Mouse (Mus musculus) olfactory bulb, adult 2 months (tissue): ENCODE results near the gene Itgb4.

ENCODE experiments used
- CTCF ChIP-seq: fragments of 200-500 bp; IDR thresholded peaks from 2 replicates; pipeline ENCODE4 v1.5.1; 2012; ENCODE audit warnings: low read depth, mild to moderate bottlenecking, low read length, moderate library complexity; ENCODE audit not compliant: insufficient read depth
- POLR2A ChIP-seq: fragments of 200-500 bp; IDR thresholded peaks from 2 replicates; pipeline ENCODE4 v1.6.1; 2012; ENCODE audit warnings: mild to moderate bottlenecking, low read depth, low read length, moderate library complexity; ENCODE audit not compliant: insufficient read depth

DNA sequence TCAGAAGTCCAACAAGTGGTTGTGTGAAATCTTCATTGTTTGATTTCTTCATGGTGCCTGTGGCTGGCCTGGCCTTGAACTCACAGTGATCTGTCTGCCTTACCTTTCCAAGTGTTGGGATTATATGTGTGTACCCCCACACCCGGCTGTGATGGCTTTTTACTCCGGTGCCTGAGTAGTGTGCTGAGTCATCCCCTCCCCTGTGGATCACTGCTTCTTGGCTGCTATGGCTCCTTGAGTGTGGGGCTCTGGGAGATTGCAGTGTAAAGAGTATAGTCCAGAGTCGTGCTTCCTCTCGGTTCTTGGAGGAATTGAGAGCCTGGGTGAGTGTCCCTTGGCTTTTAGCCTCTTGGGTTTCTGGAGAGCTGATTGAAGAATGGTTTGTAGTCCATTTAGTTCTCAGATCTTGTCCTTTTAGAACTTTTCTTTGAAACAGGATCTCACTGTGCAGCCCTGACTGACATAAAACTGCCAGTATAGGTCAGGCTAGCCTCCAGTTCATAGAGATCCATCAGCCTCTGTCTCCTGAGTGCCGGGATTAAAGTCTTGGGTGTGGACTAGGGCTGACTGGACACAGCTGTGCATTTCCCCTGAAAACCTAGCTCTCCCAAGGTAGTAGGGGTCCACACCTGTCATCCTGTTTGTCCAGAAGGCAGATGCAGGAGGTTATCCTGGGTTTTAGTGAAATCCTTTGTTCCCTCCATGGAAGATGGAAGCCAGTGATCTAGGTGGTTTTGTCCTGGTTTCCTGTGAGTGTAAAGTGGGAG is 68.0 kb downstream of the Itgb4 start:
- TF ChIP-seq CTCF, result no peak
- no peak for TF ChIP-seq POLR2A
